Mouse (Mus musculus): ENCODE results near the gene Atg9b.

Gene Atg9b

GRCm38 (mm10) chr5:24348128-24348527 lies 43.8 kb downstream of the Atg9b start:
- peak; percentile 80 to 85 for DNase-seq

DNA sequence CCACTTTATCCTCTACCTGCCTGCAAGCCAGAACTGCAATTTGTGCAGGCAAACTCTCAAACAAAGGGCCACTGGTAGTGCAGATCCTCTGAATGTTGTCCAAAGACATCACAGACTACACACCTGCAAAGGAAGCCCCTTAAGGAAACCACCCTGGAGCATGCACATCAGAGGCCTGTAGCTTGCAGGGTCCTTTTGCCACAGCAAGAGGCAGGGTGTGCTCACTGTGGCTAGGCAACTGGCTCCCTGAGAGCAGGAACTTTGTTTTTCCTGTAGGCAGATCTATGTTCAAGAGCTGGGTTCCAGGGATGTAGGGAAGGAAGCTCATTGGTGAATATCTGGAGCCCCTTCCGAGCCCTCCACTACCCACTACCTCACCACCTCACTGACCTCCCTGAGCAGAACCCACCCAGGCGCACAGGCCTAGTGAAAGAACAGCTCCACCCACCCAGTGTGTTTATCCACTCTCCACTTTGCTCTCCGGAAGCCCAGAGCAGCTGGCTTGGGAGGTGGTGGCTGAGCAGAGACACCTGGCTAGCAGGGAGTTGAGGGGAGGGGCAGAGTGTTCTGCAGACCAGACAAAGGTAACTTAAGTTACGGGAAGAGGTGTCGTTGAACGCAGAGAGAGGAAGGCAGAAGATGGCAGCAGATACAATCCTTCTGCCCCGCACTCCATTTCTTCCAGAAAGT lies 44.6 kb downstream of the Atg9b start:
- no peak for DNase-seq

- no peak for DNase-seq
Measured at GRCm38 (mm10) chr5:24346313-24346712, 45.6 kb downstream of the Atg9b start.

DNA sequence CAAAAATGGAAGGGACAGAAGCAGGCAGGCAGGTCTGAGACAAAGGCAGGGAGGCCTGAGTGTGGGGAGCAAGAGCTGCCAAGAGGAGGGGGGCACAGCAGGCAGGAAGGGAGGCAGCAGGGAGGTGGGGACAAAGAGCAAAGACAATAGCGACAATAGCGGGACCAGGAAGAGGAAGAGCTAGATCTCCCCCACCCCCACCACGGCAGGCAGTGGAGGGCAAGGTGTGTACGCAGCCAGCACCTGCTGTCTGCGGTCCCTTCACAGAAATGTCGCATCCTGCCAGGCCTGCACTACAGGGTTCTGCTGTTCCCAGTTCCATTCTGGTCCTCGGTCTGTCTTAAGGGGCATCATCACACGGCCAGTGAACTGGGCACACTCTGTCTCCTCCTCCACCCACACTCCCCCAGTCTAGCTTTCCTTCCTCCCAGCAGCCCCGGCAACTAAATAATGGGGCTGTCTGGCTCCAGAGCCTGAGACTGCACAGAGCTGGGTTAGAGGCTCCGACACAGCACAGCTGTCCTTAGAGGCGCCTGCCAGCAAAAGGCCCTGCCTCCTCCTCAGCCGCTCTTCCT lies 47.4 kb downstream of the Atg9b start:
- DNase-seq: peak; percentile 60 to 67

- DNase-seq: peak; percentile 60
Measured at GRCm38 (mm10) chr5:24343977-24344436, 47.9 kb downstream of the Atg9b start.

DNA sequence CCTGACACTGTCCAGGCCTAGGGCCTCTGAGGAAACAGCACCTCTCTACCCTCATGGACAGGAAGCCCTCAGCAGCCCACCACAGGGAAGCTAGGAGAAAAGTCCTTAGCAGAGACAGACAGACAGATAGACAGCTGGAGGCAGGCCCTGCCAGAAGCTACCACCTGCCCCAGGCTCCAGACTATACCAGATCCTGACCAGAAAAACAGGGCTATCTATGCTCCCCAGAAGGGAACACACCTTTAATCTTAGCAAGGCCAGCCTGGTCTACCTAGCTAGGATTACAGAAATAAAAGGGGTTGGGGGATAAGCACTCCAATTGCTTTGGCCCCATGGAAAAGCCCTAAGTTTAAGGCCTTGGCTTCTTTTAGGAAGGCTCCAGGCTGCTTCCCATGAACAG lies 48.6 kb downstream of the Atg9b start:
- no peak for DNase-seq

- no peak for DNase-seq
Measured at GRCm38 (mm10) chr5:24342966-24343365, 49.0 kb downstream of the Atg9b start.

DNA sequence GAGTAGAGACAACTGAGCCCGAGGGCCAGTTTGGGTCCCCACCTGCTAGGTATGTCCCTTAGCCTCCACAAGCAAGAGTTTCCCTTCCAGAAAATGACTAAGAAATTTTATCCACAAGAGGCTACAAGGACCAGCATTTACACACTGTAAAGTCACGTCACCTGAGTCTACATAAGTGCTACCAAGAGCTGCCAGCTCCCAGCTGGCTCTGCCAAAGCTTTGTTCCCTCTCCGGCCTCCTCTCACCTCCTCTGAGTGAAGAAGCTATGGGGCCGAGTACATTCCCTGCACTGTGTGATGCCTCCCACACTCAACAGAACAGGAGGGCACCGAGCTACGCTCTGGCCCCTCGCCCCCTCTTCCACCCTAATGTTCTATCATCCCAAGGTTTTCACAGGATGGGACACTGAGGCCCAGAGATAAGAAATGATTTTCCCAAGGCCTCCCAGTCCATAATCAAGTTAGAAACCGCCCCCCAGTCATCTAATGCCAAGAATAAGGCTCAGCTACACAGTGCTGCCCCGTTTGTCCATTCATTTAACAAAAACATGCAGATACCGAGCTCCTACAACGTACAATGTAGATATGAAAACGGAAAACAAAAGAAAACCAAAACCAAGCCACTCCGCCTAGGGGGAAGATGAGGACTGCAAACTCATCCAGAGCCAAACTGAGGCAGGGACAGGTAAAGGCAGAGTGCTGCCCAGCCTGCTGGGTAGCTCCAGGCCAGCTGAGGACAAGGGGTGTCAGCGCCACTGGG lies 49.6 kb downstream of the Atg9b start:
- no peak for DNase-seq

- DNase-seq: no peak
Measured at GRCm38 (mm10) chr5:24337821-24338220, 54.1 kb downstream of the Atg9b start.

DNA sequence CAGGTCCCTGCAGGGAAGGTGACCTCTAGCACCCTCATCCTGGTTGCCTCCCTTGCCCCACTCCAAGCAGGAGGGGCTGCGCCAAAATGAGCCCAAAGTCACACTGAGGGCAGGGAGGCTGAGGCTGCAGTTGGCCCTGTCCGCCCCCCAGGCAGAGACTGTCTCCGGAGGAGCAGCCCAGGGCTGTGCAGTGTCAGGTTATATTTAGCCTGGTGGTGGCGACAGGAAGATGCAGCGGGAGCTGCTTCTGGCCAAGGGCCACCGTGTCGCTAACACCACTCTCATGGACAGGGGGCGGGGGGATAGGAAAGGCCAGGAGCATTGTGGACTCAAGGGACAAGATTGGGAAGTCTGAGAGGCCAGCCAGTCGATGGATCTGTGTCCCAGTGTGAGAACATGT lies 54.6 kb downstream of the Atg9b start:
- peak; percentile 60 to 62 for DNase-seq

- peak; percentile 83 to 84 for DNase-seq
Measured at GRCm38 (mm10) chr5:24335888-24336511, 55.9 kb downstream of the Atg9b start.

- DNase-seq: no peak
Measured at GRCm38 (mm10) chr5:24334749-24335148, 57.2 kb downstream of the Atg9b start.

Data from cerebellum, postnatal 10 days (tissue).